Mouse (Mus musculus): ENCODE results near the gene Krtap19-4.

Krtap19-4 gene

DNA sequence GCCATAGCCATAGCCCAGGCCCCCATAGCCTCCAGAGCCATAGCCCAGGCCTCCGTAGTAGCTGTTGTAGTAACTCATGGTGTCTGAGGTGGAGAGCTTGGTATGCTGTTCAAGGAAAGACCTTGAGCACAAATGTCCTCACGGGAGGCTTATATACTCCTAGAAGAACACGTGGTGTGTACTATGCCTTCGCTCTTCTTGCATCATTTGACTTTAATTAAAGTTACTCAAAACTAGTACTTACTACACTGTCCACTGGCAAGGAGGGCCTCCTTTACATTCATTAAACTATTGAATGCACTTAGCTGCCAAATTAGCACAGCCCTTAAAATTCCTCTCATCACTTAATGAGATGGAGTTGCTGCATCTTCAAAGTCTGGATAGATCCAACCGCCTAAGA is at the start of gene Krtap19-4:
Krtap19-4 (minus strand) TSS at position 101 of the 400 bp plus-strand sequence.
- no peak for DNase-seq (ENCODE audit: low spot score in 2 of 2)

- no peak for DNase-seq (ENCODE audit: low spot score in 2 of 2)
Measured at GRCm38 (mm10) chr16:88932165-88932564, 47.3 kb upstream of the Krtap19-4 start, which contains the start of gene Krtap19-9b. Krtap19-9b (minus strand) TSS chr16:88932265.

- no peak for DNase-seq (ENCODE audit: low spot score in 2 of 2)
Measured at GRCm38 (mm10) chr16:88896357-88896756, 11.5 kb upstream of the Krtap19-4 start, which contains the start of gene Krtap19-5. Krtap19-5 (minus strand) TSS chr16:88896457.

DNA sequence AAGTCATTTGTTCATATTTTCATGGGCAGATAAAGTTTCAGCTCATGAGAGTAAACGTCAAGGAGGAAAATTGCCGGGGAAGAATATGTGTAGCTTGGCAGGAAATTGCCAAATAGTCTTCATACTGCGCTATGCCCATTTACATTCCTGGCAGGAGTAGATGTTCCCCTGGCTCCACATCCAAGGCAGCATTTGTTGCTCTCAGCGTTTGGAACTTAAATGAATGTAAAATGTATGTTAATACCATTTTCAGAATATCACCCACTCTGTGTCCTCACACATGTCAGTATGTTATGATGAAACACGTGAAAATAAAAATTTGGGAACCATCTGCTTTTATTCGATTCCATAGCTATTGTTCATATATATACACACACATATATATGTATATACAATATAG is 2.0 kb upstream of the Krtap19-4 start:
- DNase-seq (ENCODE audit: low spot score in 2 of 2) = no peak

GRCm38 (mm10) chr16:88877938-88878337 is 7.0 kb downstream of the Krtap19-4 start, which contains the start of gene Krtap19-3:
Krtap19-3 (minus strand) TSS chr16:88878038.
- DNase-seq (ENCODE audit: low spot score in 2 of 2) = no peak

DNA sequence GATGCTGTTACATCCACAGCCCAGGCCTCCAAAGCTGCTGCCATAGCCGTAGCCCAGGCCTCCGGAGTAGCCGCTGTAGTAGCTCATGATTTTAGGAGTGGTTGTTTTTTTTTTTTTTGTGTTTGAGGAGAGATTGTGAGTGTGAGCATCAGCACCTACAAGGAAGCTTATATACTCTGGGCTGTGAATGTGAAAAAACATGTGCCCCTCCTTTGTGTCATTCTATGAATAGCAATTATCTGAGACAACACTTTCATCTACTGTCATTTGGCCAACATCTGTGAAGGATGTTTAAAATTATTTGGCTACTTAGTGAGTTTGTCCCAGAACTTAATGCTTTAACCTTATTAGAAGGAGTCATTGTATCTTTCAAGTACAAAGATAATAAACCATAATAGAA is 10.7 kb downstream of the Krtap19-4 start, which contains the start of gene Krtap19-2:
Krtap19-2 (minus strand) TSS at position 101 of the 400 bp plus-strand sequence.
- DNase-seq (ENCODE audit: low spot score in 2 of 2) = no peak

GRCm38 (mm10) chr16:88869311-88869710 is 15.6 kb downstream of the Krtap19-4 start, which contains the start of gene Krtap19-1:
Krtap19-1 (minus strand) TSS chr16:88869411.
- DNase-seq (ENCODE audit: low spot score in 2 of 2) = no peak

GRCm38 (mm10) chr16:88864887-88865407 is 19.9 kb downstream of the Krtap19-4 start:
- no peak for DNase-seq (ENCODE audit: low spot score in 2 of 2)

DNA sequence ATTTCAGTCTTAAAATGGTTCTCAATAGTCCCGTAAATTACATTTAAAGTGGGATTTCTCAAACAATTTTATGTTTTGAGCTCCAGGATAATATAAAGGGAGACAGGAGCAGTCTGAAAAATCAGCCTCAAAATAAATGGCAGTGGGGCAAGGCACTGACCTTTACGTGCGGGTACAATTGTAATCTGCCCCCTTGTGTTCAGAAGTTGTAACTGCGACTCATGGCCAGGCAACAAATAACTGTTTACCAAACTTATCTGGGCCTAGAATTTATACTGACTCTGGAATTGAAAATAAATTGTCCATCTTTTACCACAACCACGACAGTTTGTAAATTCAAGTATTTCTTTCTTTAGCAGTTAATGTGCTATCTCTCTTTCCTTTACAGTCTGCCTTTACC is 33.4 kb downstream of the Krtap19-4 start:
- DNase-seq (ENCODE audit: low spot score in 2 of 2) = no peak

GRCm38 (mm10) chr16:88848558-88848957 is 36.3 kb downstream of the Krtap19-4 start:
- no peak for DNase-seq (ENCODE audit: low spot score in 2 of 2)

GRCm38 (mm10) chr16:88847363-88847762 is 37.5 kb downstream of the Krtap19-4 start:
- DNase-seq (ENCODE audit: low spot score in 2 of 2) = no peak

Data from urinary bladder, postnatal 36 days (tissue).